Mouse (Mus musculus) hindbrain, postnatal 0 days (tissue): ENCODE measurements around the gene Vasn. TPM values are rescaled to one million over a fixed set of nuclear protein-coding genes. Genes with fewer than 3 reads are reported as not detected.

Experiments used
- ATAC-seq: fragments of 200-750 bp; cut with Nextera tagmentation; 2 replicates; pipeline ENCODE4 v1.8.0; 2017; ENCODE audit warnings: mild to moderate bottlenecking, moderate TSS enrichment, moderate library complexity
- DNase-seq: peaks from one replicate; pipeline ENCODE4 v3.0.0-alpha.2; 2015; ENCODE audit warnings: low spot score
- H3K27ac ChIP-seq: fragments of 300-500 bp; sonication (generic); 2 replicates; pipeline ENCODE4 v1.5.1; 2014; ENCODE audit warnings: mild to moderate bottlenecking
- H3K27me3 ChIP-seq: fragments of 300-500 bp; sonication (generic); 2 replicates; pipeline ENCODE4 v1.6.1; 2014; ENCODE audit warnings: low read length, mixed read lengths; ENCODE audit not compliant: insufficient read depth
- H3K36me3 ChIP-seq: fragments of 300-500 bp; sonication (generic); 2 replicates; pipeline ENCODE4 v1.6.1; 2014; ENCODE audit warnings: low read length, mixed read lengths; ENCODE audit not compliant: insufficient read depth
- H3K4me1 ChIP-seq: fragments of 300-500 bp; sonication (generic); 2 replicates; pipeline ENCODE4 v1.6.1; 2014; ENCODE audit warnings: antibody characterized with exemption, low read length, mixed read lengths; ENCODE audit not compliant: insufficient read depth
- H3K4me2 ChIP-seq: fragments of 300-500 bp; sonication (generic); 2 replicates; pipeline ENCODE4 v1.6.1; 2014; ENCODE audit warnings: low read depth, mild to moderate bottlenecking, low read length, moderate library complexity, mixed read lengths
- H3K4me3 ChIP-seq: fragments of 300-500 bp; sonication (generic); 2 replicates; pipeline ENCODE4 v1.5.1; 2014; ENCODE audit warnings: low read length
- H3K9ac ChIP-seq: fragments of 300-500 bp; sonication (generic); replicated peaks from 2 replicates; pipeline ENCODE4 v1.6.1; 2014; ENCODE audit warnings: mild to moderate bottlenecking, low read length, moderate library complexity, mixed read lengths
- H3K9me3 ChIP-seq: fragments of 300-500 bp; sonication (generic); 2 replicates; pipeline ENCODE4 v1.6.1; 2016; ENCODE audit warnings: low read length, mixed read lengths
- CTCF ChIP-seq: IDR thresholded peaks from 2 replicates; pipeline ENCODE4 v1.5.1; 2016; ENCODE audit warnings: antibody characterized with exemption, control low read depth, low read depth
- WGBS: fragments of 180-500 bp; shearing (Covaris S2); extraction: QIAGEN DNeasy Blood & Tissue Kit; methylation state at CpG from one replicate; pipeline ENCODE4 v1.1.7; 2014; 5-methylcytosine and 5-hydroxymethylcytosine counted together
- polyA plus RNA-seq: library from polyadenylated mRNA; unstranded; fragments of >200 nt; fragmentation: Nextera tagmentation; extraction: Ambion mirVana; gene quantifications from 2 replicates; pipeline ENCODE4 v1.2.1, GENCODE M21; 2015
- total RNA-seq: library from RNA; depleted of rRNA; stranded (reverse); fragments of >200 nt; gene quantifications from 2 replicates; pipeline ENCODE4 v1.2.3, GENCODE M21; 2014

The Vasn gene
- total and polyA plus RNA-seq, 2 experiments from 2014 or later: 7.3 to 18.4 TPM

- Histone ChIP-seq H3K27ac (no peak overlapping the region), H3K4me3 (no peak overlapping the region), H3K27me3 (no peaks in the 10 kb centered on the region), H3K4me1 (no peaks in the 10 kb centered on the region), H3K36me3 (peaks cover 29% of the 10 kb centered on the region), H3K9ac (no peak overlapping the region), H3K4me2 (no peak overlapping the region), H3K9me3 (no peaks in the 10 kb centered on the region)
- DNase-seq (peak; percentile 74), ATAC-seq (peak; percentile 31; the same call in 1 of the 2 replicates)
- 29% methylated on average over 6 of the region's 6 CpGs for WGBS
- peak; percentile 99 for TF ChIP-seq CTCF
Measured at GRCm38 (mm10) chr16:4629950-4630349, 9.8 kb upstream of the Vasn start.

- ATAC-seq (0 out of 2 replicates have a peak, but pooled peaks have one; percentile 5), DNase-seq (peak; percentile 54)
- Histone ChIP-seq H3K27me3 (no peaks in the 10 kb centered on the region), H3K36me3 (peaks cover 22% of the 10 kb centered on the region), H3K4me3 (no peak overlapping the region), H3K4me1 (no peaks in the 10 kb centered on the region), H3K9ac (no peak overlapping the region), H3K9me3 (no peaks in the 10 kb centered on the region), H3K27ac (no peak overlapping the region), H3K4me2 (no peak overlapping the region)
- 44% methylated on average over 7 of the region's 7 CpGs for WGBS
- TF ChIP-seq CTCF: peak; percentile 58
Measured at GRCm38 (mm10) chr16:4632050-4632449, 7.7 kb upstream of the Vasn start.

GRCm38 (mm10) chr16:4633661-4634060, 6.1 kb upstream of the Vasn start:
- DNase-seq: no peak
- Histone ChIP-seq H3K9ac (no peak overlapping the region), H3K36me3 (peaks cover 9% of the 10 kb centered on the region; the same call in 1 of the 2 replicates), H3K27me3 (no peaks in the 10 kb centered on the region), H3K9me3 (no peaks in the 10 kb centered on the region), H3K27ac (no peak overlapping the region), H3K4me3 (no peak overlapping the region), H3K4me1 (no peaks in the 10 kb centered on the region), H3K4me2 (no peak overlapping the region)
- 88% methylated on average over 3 of the region's 3 CpGs for WGBS
- TF ChIP-seq CTCF: no peak
- no peak for ATAC-seq

GRCm38 (mm10) chr16:4634681-4635080, 5.1 kb upstream of the Vasn start:
- ATAC-seq: no peak
- no peaks in the 10 kb centered on the region for H3K27me3 ChIP-seq
- no peak overlapping the region for H3K4me2 ChIP-seq
- no peak overlapping the region for H3K4me3 ChIP-seq
- no peaks in the 10 kb centered on the region for H3K9me3 ChIP-seq
- no peak overlapping the region for H3K9ac ChIP-seq
- H3K36me3 ChIP-seq: peaks cover 1% of the 10 kb centered on the region; the same call in 1 of the 2 replicates
- no peak for TF ChIP-seq CTCF
- H3K4me1 ChIP-seq: no peaks in the 10 kb centered on the region
- DNase-seq: no peak
- WGBS: 87% methylated on average over 9 of the region's 9 CpGs
- no peak overlapping the region for H3K27ac ChIP-seq

GRCm38 (mm10) chr16:4635760-4636159, 4.0 kb upstream of the Vasn start:
- TF ChIP-seq CTCF: no peak
- 50% methylated on average over 4 of the region's 4 CpGs for WGBS
- ATAC-seq: no peak
- no peaks in the 10 kb centered on the region for H3K27me3 ChIP-seq
- H3K36me3 ChIP-seq: no peaks in the 10 kb centered on the region; the same call in 1 of the 2 replicates
- no peak overlapping the region for H3K4me3 ChIP-seq
- H3K4me2 ChIP-seq: no peak overlapping the region
- DNase-seq: no peak
- H3K9me3 ChIP-seq: no peaks in the 10 kb centered on the region
- peaks cover 8% of the 10 kb centered on the region; the same call in 1 of the 2 replicates for H3K4me1 ChIP-seq
- H3K9ac ChIP-seq: no peak overlapping the region
- no peak overlapping the region for H3K27ac ChIP-seq

GRCm38 (mm10) chr16:4638891-4639390, 800 bp upstream of the Vasn start:
- ATAC-seq (no peak), DNase-seq (no peak)
- Histone ChIP-seq H3K4me3 (no peak overlapping the region), H3K27ac (no peak overlapping the region), H3K36me3 (no peaks in the 10 kb centered on the region), H3K9ac (no peak overlapping the region), H3K9me3 (no peaks in the 10 kb centered on the region), H3K4me2 (no peak overlapping the region), H3K4me1 (peaks cover 24% of the 10 kb centered on the region), H3K27me3 (no peaks in the 10 kb centered on the region)
- 92% methylated on average over 3 of the region's 3 CpGs for WGBS
- no peak for TF ChIP-seq CTCF

- 12% methylated on average over 17 of the region's 17 CpGs for WGBS
Measured at GRCm38 (mm10) chr16:4640267-4641005, 695 bp downstream of the Vasn start.

More at GRCm38 (mm10) chr16:4640267-4641005, 695 bp downstream of the Vasn start:
- DNase-seq: peak; percentile 37
- H3K27ac ChIP-seq: peak overlapping the region; percentile 64; the same call in 1 of the 2 replicates
- ATAC-seq: peak; percentile 16; the same call in 1 of the 2 replicates
- no peaks in the 10 kb centered on the region; the same call in 1 of the 2 replicates for H3K36me3 ChIP-seq
- H3K4me3 ChIP-seq: peak overlapping the region; percentile 49
- H3K9ac ChIP-seq: peak overlapping the region; percentile 57
- no peaks in the 10 kb centered on the region for H3K27me3 ChIP-seq
- peak overlapping the region; percentile 81 for H3K4me2 ChIP-seq
- H3K9me3 ChIP-seq: no peaks in the 10 kb centered on the region
- no peak for TF ChIP-seq CTCF
- peaks cover 32% of the 10 kb centered on the region for H3K4me1 ChIP-seq
